Mouse (Mus musculus): ENCODE measurements around the gene Spx. TPM values are rescaled to one million over a fixed set of nuclear protein-coding genes. Genes with fewer than 3 reads are reported as not detected.
A peak's percentile ranks its signal among the peaks of the same experiment; 100 is the strongest.

Gene Spx
- polyA plus RNA-seq, 1 experiment: not detected

- Histone ChIP-seq H3K4me1 (ENCODE audit: control insufficient read depth, insufficient read depth, low read length) (peaks cover 9% of the 10 kb centered on the region), H3K4me3 (ENCODE audit: insufficient read depth, low read length) (0 out of 2 replicates have a peak overlapping the region, but pooled peaks have one; percentile 11), H3K27ac (ENCODE audit: insufficient read depth, low read depth, low read length) (no peak overlapping the region)
- TF ChIP-seq POLR2A (IDR thresholded peaks at IDR 0.05; ENCODE audit: borderline replicate concordance, low read depth, low read length): no peak
- no peak for TF ChIP-seq CTCF (IDR thresholded peaks at IDR 0.05; ENCODE audit: low read depth, low read length)
Observed at GRCm38 (mm10) chr6:142414597-142414996, 1.4 kb downstream of the Spx start.

GRCm38 (mm10) chr6:142424976-142425375, 11.7 kb downstream of the Spx start:
- peaks cover 6% of the 10 kb centered on the region for H3K4me1 ChIP-seq (ENCODE audit: control insufficient read depth, insufficient read depth, low read length)
- no peak overlapping the region for H3K4me3 ChIP-seq (ENCODE audit: insufficient read depth, low read length)
- no peak overlapping the region for H3K27ac ChIP-seq (ENCODE audit: insufficient read depth, low read depth, low read length)
- TF ChIP-seq POLR2A (IDR thresholded peaks at IDR 0.05; ENCODE audit: borderline replicate concordance, low read depth, low read length) (no peak), CTCF (IDR thresholded peaks at IDR 0.05; ENCODE audit: low read depth, low read length) (no peak)

- Histone ChIP-seq H3K27ac (ENCODE audit: insufficient read depth, low read depth, low read length) (no peak overlapping the region), H3K4me3 (ENCODE audit: insufficient read depth, low read length) (no peak overlapping the region), H3K4me1 (ENCODE audit: control insufficient read depth, insufficient read depth, low read length) (peaks cover 6% of the 10 kb centered on the region)
- TF ChIP-seq POLR2A (IDR thresholded peaks at IDR 0.05; ENCODE audit: borderline replicate concordance, low read depth, low read length): no peak
- no peak for TF ChIP-seq CTCF (IDR thresholded peaks at IDR 0.05; ENCODE audit: low read depth, low read length)
Observed at GRCm38 (mm10) chr6:142429072-142429471, 15.8 kb downstream of the Spx start.

GRCm38 (mm10) chr6:142451381-142451780, 38.1 kb downstream of the Spx start:
- TF ChIP-seq CTCF (IDR thresholded peaks at IDR 0.05; ENCODE audit: low read depth, low read length) (no peak), POLR2A (IDR thresholded peaks at IDR 0.05; ENCODE audit: borderline replicate concordance, low read depth, low read length) (no peak)
- Histone ChIP-seq H3K4me3 (ENCODE audit: insufficient read depth, low read length) (no peak overlapping the region), H3K27ac (ENCODE audit: insufficient read depth, low read depth, low read length) (no peak overlapping the region), H3K4me1 (ENCODE audit: control insufficient read depth, insufficient read depth, low read length) (no peaks in the 10 kb centered on the region)

GRCm38 (mm10) chr6:142453311-142453710, 40.1 kb downstream of the Spx start:
- H3K4me3 ChIP-seq (ENCODE audit: insufficient read depth, low read length): no peak overlapping the region
- no peaks in the 10 kb centered on the region for H3K4me1 ChIP-seq (ENCODE audit: control insufficient read depth, insufficient read depth, low read length)
- TF ChIP-seq POLR2A (IDR thresholded peaks at IDR 0.05; ENCODE audit: borderline replicate concordance, low read depth, low read length): no peak
- TF ChIP-seq CTCF (IDR thresholded peaks at IDR 0.05; ENCODE audit: low read depth, low read length): no peak
- no peak overlapping the region for H3K27ac ChIP-seq (ENCODE audit: insufficient read depth, low read depth, low read length)

GRCm38 (mm10) chr6:142455314-142455996, 42.2 kb downstream of the Spx start:
- TF ChIP-seq CTCF (IDR thresholded peaks at IDR 0.05; ENCODE audit: low read depth, low read length) (no peak), POLR2A (IDR thresholded peaks at IDR 0.05; ENCODE audit: borderline replicate concordance, low read depth, low read length) (no peak)
- H3K27ac ChIP-seq (ENCODE audit: insufficient read depth, low read depth, low read length): no peak overlapping the region
- H3K4me1 ChIP-seq (ENCODE audit: control insufficient read depth, insufficient read depth, low read length): no peaks in the 10 kb centered on the region
- H3K4me3 ChIP-seq (ENCODE audit: insufficient read depth, low read length): no peak overlapping the region

GRCm38 (mm10) chr6:142458010-142458409, 44.8 kb downstream of the Spx start:
- H3K27ac ChIP-seq (ENCODE audit: insufficient read depth, low read depth, low read length): no peak overlapping the region
- H3K4me3 ChIP-seq (ENCODE audit: insufficient read depth, low read length): no peak overlapping the region
- no peaks in the 10 kb centered on the region for H3K4me1 ChIP-seq (ENCODE audit: control insufficient read depth, insufficient read depth, low read length)
- no peak for TF ChIP-seq POLR2A (IDR thresholded peaks at IDR 0.05; ENCODE audit: borderline replicate concordance, low read depth, low read length)
- TF ChIP-seq CTCF (IDR thresholded peaks at IDR 0.05; ENCODE audit: low read depth, low read length): no peak

GRCm38 (mm10) chr6:142459017-142459678, 45.9 kb downstream of the Spx start:
- no peak for TF ChIP-seq CTCF (IDR thresholded peaks at IDR 0.05; ENCODE audit: low read depth, low read length)
- TF ChIP-seq POLR2A (IDR thresholded peaks at IDR 0.05; ENCODE audit: borderline replicate concordance, low read depth, low read length): no peak
- Histone ChIP-seq H3K27ac (ENCODE audit: insufficient read depth, low read depth, low read length) (no peak overlapping the region), H3K4me1 (ENCODE audit: control insufficient read depth, insufficient read depth, low read length) (no peaks in the 10 kb centered on the region), H3K4me3 (ENCODE audit: insufficient read depth, low read length) (no peak overlapping the region)

- TF ChIP-seq CTCF (IDR thresholded peaks at IDR 0.05; ENCODE audit: low read depth, low read length) (no peak), POLR2A (IDR thresholded peaks at IDR 0.05; ENCODE audit: borderline replicate concordance, low read depth, low read length) (no peak)
- Histone ChIP-seq H3K4me1 (ENCODE audit: control insufficient read depth, insufficient read depth, low read length) (no peaks in the 10 kb centered on the region), H3K27ac (ENCODE audit: insufficient read depth, low read depth, low read length) (no peak overlapping the region), H3K4me3 (ENCODE audit: insufficient read depth, low read length) (no peak overlapping the region)
Observed at GRCm38 (mm10) chr6:142462194-142462593, 49.0 kb downstream of the Spx start.

Other genes with a start within 250 kb of the Spx start
- gene Slco1a6, start 204.9 kb upstream of the Spx start, polyA plus RNA-seq (2012; ENCODE audit: insufficient read depth, insufficient read length, missing spikeins): not detected in 2 replicates
- gene Iapp, start 115.0 kb upstream of the Spx start, polyA plus RNA-seq (2012; ENCODE audit: insufficient read depth, insufficient read length, missing spikeins): not detected in 2 replicates
- gene Slco1a5, start 90.5 kb upstream of the Spx start, polyA plus RNA-seq (2012; ENCODE audit: insufficient read depth, insufficient read length, missing spikeins): not detected in 2 replicates
- 11.1 and 11.9 TPM in 2 replicates for gene Pyroxd1, start 67.8 kb upstream of the Spx start, polyA plus RNA-seq (2012; ENCODE audit: insufficient read depth, insufficient read length, missing spikeins)
- 24.7 and 32.4 TPM in 2 replicates for gene Recql, start 26.4 kb upstream of the Spx start, polyA plus RNA-seq (2012; ENCODE audit: insufficient read depth, insufficient read length, missing spikeins)
- 18.9 and 29.6 TPM in 2 replicates for gene Golt1b, start 26.2 kb upstream of the Spx start, polyA plus RNA-seq (2012; ENCODE audit: insufficient read depth, insufficient read length, missing spikeins)
- gene Gys2, start 59.7 kb downstream of the Spx start, polyA plus RNA-seq (2012; ENCODE audit: insufficient read depth, insufficient read length, missing spikeins): not detected in 2 replicates
- 16.1 and 17.0 TPM in 2 replicates for gene Ldhb, start 94.5 kb downstream of the Spx start, polyA plus RNA-seq (2012; ENCODE audit: insufficient read depth, insufficient read length, missing spikeins)
- not detected in 2 replicates for gene Kcnj8, start 158.2 kb downstream of the Spx start, polyA plus RNA-seq (2012; ENCODE audit: insufficient read depth, insufficient read length, missing spikeins)

All from bone marrow macrophage, adult 2 months (primary cell).